Mouse (Mus musculus) c-Kit-positive CD71-positive TER-119-negative erythroid progenitor cells, embryonic 14.5 days (primary cell): ENCODE results near the gene Zan.

Experiments used
- DNase-seq: peaks from one replicate; pipeline ENCODE4 v3.0.0-alpha.2; 2013; ENCODE audit warnings: low read depth

The Zan gene

GRCm38 (mm10) chr5:137351058-137351380, 125.8 kb downstream of the Zan start:
- DNase-seq, result no peak

GRCm38 (mm10) chr5:137350205-137351057, 126.4 kb downstream of the Zan start:
- DNase-seq, result no peak

GRCm38 (mm10) chr5:137349384-137350204, 127.3 kb downstream of the Zan start, which contains the start of gene Ephb4:
Gene Ephb4, plus strand, starts transcription at chr5:137350109.
- DNase-seq, result no peak

- no peak for DNase-seq
Observed at GRCm38 (mm10) chr5:137348482-137349383, 128.1 kb downstream of the Zan start.

GRCm38 (mm10) chr5:137347856-137348255, 129.0 kb downstream of the Zan start:
- DNase-seq, result no peak

GRCm38 (mm10) chr5:137346983-137347382, 129.9 kb downstream of the Zan start:
- no peak for DNase-seq

- DNase-seq, result no peak
Observed at GRCm38 (mm10) chr5:137346388-137346787, 130.5 kb downstream of the Zan start.

- DNase-seq, result no peak
Observed at GRCm38 (mm10) chr5:137345821-137346220, 131.0 kb downstream of the Zan start.

GRCm38 (mm10) chr5:137343869-137344268, 133.0 kb downstream of the Zan start:
- no peak for DNase-seq

GRCm38 (mm10) chr5:137343412-137343811, 133.5 kb downstream of the Zan start:
- DNase-seq, result no peak

GRCm38 (mm10) chr5:137342407-137343012, 134.4 kb downstream of the Zan start:
- DNase-seq, result no peak

- no peak for DNase-seq
Observed at GRCm38 (mm10) chr5:137340222-137340621, 136.6 kb downstream of the Zan start.

- DNase-seq, result no peak
Observed at GRCm38 (mm10) chr5:137339290-137339979, 137.4 kb downstream of the Zan start.

GRCm38 (mm10) chr5:137338663-137339289, 138.1 kb downstream of the Zan start:
- no peak for DNase-seq

- DNase-seq, result peak; percentile 83
Observed at GRCm38 (mm10) chr5:137338256-137338655, 138.6 kb downstream of the Zan start.

GRCm38 (mm10) chr5:137337190-137337589, 139.7 kb downstream of the Zan start:
- DNase-seq, result no peak

GRCm38 (mm10) chr5:137335066-137335465, 141.8 kb downstream of the Zan start:
- DNase-seq, result no peak

GRCm38 (mm10) chr5:137334317-137334716, 142.5 kb downstream of the Zan start:
- no peak for DNase-seq

- peak; percentile 91 for DNase-seq
Observed at GRCm38 (mm10) chr5:137333512-137334174, 143.2 kb downstream of the Zan start, which contains the start of gene Slc12a9. Gene Slc12a9, minus strand, starts transcription at chr5:137333597.
